Mouse (Mus musculus) frontal cortex, adult 2 months (tissue): Measurements from ENCODE around the gene Dnajb14. TPM values are rescaled to one million over a fixed set of nuclear protein-coding genes. Genes with fewer than 3 reads are reported as not detected.

Experiments used
- DNase-seq, 2 experiments: peaks; one replicate each; pipeline ENCODE4 v3.0.0; 2022; ENCODE audit warnings: low spot score in 1 of 2; ENCODE audit errors: extremely low spot score in 1 of 2
- polyA plus RNA-seq: library from polyadenylated mRNA; depleted of rRNA; stranded (reverse); fragments of >200 nt; gene quantifications from 2 replicates; pipeline ENCODE4 v1.2.3, GENCODE M21; 2012

Gene Dnajb14
- polyA plus RNA-seq, 1 experiment, result 22.6 TPM

- no peak for DNase-seq
These were observed 4.9 kb upstream of the Dnajb14 start for GRCm38 (mm10) chr3:137862600-137862999.

DNA sequence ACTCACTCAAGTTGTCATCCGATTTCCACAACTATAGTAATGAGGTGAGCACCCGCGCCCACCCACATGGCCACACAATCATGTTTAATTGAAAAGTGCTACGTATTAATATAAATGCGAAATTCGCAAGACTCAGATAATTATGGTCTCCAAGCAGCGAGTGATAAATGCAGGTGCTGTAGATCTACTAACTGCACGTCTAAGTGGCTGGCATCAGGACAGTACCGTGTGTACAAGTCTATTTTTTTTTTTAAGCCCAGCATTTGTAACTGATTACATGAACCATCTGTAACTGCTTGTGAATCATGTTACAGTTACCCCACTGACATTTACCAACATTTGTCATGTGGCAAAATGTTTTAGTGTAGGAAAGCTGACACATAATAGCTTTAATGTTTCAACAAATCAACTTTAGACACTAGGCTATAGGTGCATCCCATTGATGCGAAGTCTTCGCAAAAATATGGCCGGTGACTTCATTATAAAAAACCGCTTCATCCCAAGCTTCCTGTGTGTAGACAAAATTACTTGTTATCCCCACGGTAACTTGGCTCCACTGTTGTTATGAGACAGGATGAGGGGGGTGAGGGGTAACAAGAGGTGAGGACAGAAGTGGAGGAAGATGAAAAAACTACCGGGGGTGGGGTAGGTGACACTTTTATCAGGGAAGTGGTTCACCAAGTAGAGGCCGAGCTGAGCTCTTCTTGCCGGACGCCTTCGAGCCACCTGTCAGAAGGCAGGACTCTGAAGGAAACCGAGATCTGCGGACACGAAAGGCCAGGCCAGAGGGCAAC, 3.9 kb upstream of the Dnajb14 start:
- no peak for DNase-seq

- DNase-seq, result peak; percentile 95 to 99
These were observed 3.1 kb upstream of the Dnajb14 start, which contains the start of gene H2afz for GRCm38 (mm10) chr3:137864124-137864987. Gene H2afz, plus strand, starts transcription at chr3:137864487.

GRCm38 (mm10) chr3:137864988-137865982, 2.2 kb upstream of the Dnajb14 start:
- peak; percentile 72 to 92 for DNase-seq

- no peak for DNase-seq
These were observed 390 bp upstream of the Dnajb14 start for GRCm38 (mm10) chr3:137867133-137867436.

GRCm38 (mm10) chr3:137868094-137868913, 829 bp downstream of the Dnajb14 start:
- DNase-seq, result peak in 1 of 2 experiments; percentile 42

- no peak for DNase-seq
These were observed 1.9 kb downstream of the Dnajb14 start for GRCm38 (mm10) chr3:137869395-137869794.

GRCm38 (mm10) chr3:137879313-137879712, 11.8 kb downstream of the Dnajb14 start:
- no peak for DNase-seq

DNA sequence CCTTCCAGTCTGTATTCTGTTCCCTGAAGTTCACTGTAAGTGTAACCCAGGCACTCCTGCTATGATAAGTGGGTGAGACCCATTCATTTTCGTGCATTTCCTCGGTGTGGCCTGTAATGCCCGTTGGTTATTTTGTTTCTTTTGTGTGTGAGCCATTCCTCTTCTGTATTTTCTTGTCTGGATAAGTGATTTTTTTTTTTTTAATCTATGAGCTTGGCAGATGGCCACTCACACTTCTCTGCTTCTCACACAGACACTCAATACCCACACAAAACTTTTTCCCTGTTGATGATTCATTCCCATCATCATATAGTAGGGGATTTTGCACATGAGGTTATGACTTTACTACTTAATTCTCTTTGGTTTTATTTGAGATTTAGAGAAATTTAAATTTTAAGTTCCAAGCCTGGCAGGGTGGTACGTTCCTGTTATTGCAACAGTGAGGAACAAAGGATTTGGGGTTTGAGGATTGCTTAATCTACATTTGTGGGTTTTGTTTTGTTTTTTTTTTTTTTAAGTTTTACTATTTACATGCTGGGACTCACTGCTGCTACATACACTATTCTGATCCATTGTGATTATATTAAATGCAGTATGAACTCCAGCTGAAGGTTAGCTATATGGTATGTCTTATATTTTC, 12.8 kb downstream of the Dnajb14 start:
- peak in 1 of 2 experiments; percentile 67 for DNase-seq

GRCm38 (mm10) chr3:137881093-137881492, 13.6 kb downstream of the Dnajb14 start:
- no peak for DNase-seq

DNA sequence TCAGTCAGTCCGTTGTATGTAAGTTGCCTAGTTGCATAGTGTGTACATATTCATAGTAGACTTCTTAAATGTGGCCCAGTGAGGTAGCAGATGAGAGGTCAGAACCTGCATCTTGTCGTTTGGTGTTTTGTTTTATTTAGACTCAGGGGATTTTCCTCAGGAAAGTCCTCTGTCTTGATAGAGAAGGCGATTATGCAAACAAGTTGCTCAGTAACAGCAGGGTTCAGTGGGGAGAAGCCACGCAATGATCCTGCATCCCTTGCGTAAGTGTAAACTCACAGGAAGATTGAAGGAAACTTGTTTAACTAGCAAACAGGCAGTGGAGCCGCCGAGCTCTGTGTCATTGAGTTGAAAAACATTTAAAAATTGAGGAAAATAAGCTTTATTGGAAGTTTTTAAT, 20.5 kb downstream of the Dnajb14 start:
- no peak for DNase-seq

GRCm38 (mm10) chr3:137891089-137891488, 23.6 kb downstream of the Dnajb14 start:
- no peak for DNase-seq

GRCm38 (mm10) chr3:137892118-137892517, 24.6 kb downstream of the Dnajb14 start:
- no peak for DNase-seq

DNA sequence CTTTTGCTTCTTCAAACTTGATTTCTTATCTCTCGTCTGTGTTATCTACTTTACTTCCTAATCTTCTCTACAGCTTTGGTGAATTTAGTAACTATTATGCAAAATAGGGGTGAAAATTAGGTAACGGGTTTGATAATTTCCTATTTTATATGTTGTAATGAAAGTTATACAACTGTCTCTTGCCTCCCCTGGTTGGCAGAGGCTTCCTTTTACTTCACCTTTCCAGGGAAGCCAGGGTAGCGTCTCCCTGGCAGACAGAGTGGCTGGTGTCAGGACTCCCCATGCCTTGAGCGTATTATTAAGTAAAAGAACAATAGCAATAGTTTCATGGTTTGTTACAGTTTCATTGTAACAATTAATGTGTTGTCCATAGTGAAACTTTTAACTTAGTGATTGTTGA, 26.3 kb downstream of the Dnajb14 start:
- DNase-seq, result no peak

DNA sequence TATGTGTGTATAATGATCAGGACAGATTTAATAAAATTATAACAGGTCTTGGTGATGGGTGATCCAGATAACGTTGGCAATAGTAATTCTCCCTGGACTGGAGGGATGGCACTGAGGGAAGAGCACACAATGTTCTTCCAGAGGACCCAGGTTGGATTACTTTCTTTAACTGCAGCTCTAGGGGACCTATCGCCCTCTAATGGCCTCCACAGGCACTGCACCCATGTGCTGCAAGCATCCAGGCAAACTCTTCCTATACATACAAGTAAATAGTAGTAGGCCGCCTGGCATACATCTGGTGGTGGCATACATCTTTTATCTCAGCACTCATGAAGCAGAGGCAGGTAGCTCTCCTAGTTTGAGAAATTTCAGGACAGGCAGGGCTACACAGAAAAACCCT, 27.7 kb downstream of the Dnajb14 start:
- no peak for DNase-seq

DNA sequence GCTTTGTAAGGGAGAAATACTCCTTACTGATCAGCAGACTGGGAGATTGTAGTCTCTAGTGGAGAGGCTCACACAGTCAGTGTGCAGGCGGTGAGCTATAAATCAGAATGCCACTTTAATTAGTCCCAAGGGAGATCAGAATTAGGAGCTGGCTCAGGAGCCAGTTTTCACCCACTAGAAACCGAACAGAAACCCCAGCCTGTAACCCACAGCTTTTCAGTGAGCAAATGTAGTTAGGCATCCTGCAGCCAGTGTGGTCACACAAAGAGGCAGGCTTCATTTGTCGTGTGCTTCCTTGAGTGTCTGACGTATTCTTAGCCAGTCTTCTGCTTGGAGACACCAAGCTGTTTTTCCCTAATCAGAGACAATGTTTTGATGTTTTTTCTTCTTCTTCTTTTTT, 28.9 kb downstream of the Dnajb14 start:
- no peak for DNase-seq

DNA sequence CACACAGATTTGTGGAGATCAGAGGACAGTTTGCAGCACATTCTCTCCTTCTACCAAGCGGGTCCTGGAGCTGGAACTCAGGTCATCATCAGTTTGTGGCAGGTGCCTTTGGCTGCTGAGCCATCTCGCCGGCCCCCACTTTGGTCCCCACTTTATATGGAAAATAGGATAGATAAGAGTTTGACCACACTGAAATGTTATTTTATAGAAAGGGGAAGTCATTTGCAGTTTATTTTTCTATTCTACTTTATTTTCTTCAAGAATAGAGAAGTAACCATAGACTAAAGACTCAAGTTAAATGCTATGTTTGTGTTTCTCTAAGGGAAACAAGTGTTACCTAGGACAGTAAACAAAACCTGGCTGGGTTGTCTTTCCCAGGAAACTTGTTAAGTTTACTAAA, 29.4 kb downstream of the Dnajb14 start:
- DNase-seq, result no peak

- DNase-seq, result no peak
These were observed 30.2 kb downstream of the Dnajb14 start for GRCm38 (mm10) chr3:137897685-137898084.

- no peak for DNase-seq
These were observed 32.7 kb downstream of the Dnajb14 start for GRCm38 (mm10) chr3:137900149-137900548.
